Mouse (Mus musculus) cerebellum, adult 11 months (tissue): ENCODE results near the gene Smpd2.

Experiments
- DNase-seq: peaks from one replicate; pipeline ENCODE4 v3.0.0; 2022

The Smpd2 gene

GRCm38 (mm10) chr10:41486506-41487170 is 3.5 kb downstream of the Smpd2 start:
- no peak for DNase-seq

GRCm38 (mm10) chr10:41485778-41486177 is 4.4 kb downstream of the Smpd2 start:
- no peak for DNase-seq

- no peak for DNase-seq
These were observed 7.7 kb downstream of the Smpd2 start for GRCm38 (mm10) chr10:41482446-41482845.

GRCm38 (mm10) chr10:41480938-41481880 is 9.0 kb downstream of the Smpd2 start:
- no peak for DNase-seq

- no peak for DNase-seq
These were observed 10.2 kb downstream of the Smpd2 start for GRCm38 (mm10) chr10:41479961-41480360.

- DNase-seq, result no peak
These were observed 12.6 kb downstream of the Smpd2 start for GRCm38 (mm10) chr10:41477278-41478181.

GRCm38 (mm10) chr10:41477018-41477277 is 13.2 kb downstream of the Smpd2 start:
- no peak for DNase-seq

GRCm38 (mm10) chr10:41476171-41477017 is 13.8 kb downstream of the Smpd2 start, which contains the start of gene Mical1:
Gene Mical1 (plus strand): TSS chr10:41476314.
- DNase-seq, result no peak

GRCm38 (mm10) chr10:41474981-41475391 is 15.2 kb downstream of the Smpd2 start:
- DNase-seq, result no peak

GRCm38 (mm10) chr10:41473782-41474468 is 16.2 kb downstream of the Smpd2 start:
- no peak for DNase-seq

GRCm38 (mm10) chr10:41472962-41473481 is 17.1 kb downstream of the Smpd2 start:
- DNase-seq, result no peak

- no peak for DNase-seq
These were observed 17.6 kb downstream of the Smpd2 start for GRCm38 (mm10) chr10:41472534-41472933.

GRCm38 (mm10) chr10:41470693-41471092 is 19.5 kb downstream of the Smpd2 start:
- DNase-seq, result no peak

- DNase-seq, result no peak
These were observed 22.8 kb downstream of the Smpd2 start for GRCm38 (mm10) chr10:41467325-41467724.

- no peak for DNase-seq
These were observed 25.7 kb downstream of the Smpd2 start for GRCm38 (mm10) chr10:41464401-41464955.

GRCm38 (mm10) chr10:41461057-41461722 is 29.0 kb downstream of the Smpd2 start:
- DNase-seq, result no peak

- DNase-seq, result no peak
These were observed 29.7 kb downstream of the Smpd2 start for GRCm38 (mm10) chr10:41460501-41460900.

GRCm38 (mm10) chr10:41459990-41460389 is 30.2 kb downstream of the Smpd2 start:
- DNase-seq, result no peak

- DNase-seq, result no peak
These were observed 37.4 kb downstream of the Smpd2 start for GRCm38 (mm10) chr10:41452791-41453190.

GRCm38 (mm10) chr10:41451656-41452055 is 38.5 kb downstream of the Smpd2 start:
- DNase-seq, result peak; percentile 21
